Mouse (Mus musculus): Measurements from ENCODE around the gene Syt9. TPM values are rescaled to one million over a fixed set of nuclear protein-coding genes. Genes with fewer than 3 reads are reported as not detected.

Syt9 gene
- polyA plus RNA-seq, 1 experiment from 2014 or later: 5.1 TPM

GRCm38 (mm10) chr7:107567261-107567671, 196.7 kb downstream of the Syt9 start, which contains the start of gene Olfml1:
TSS of gene Olfml1 (plus strand) at chr7:107567446.
- no peaks in the 10 kb centered on the region for H3K27me3 ChIP-seq
- H3K4me3 ChIP-seq: no peak within 1 kb of the TSS
- WGBS: 64% methylated on average over 7 of the region's 7 CpGs
- no peak within 1 kb of the TSS for H3K9ac ChIP-seq (replicated peaks)
- H3K36me3 ChIP-seq: no peaks in the 10 kb centered on the region
- H3K4me2 ChIP-seq (replicated peaks): no peak within 1 kb of the TSS
- no peaks in the 10 kb centered on the region for H3K9me3 ChIP-seq
- ATAC-seq (ENCODE audit: low FRiP score, low read depth): no peak
- no peak within 1 kb of the TSS for H3K27ac ChIP-seq (replicated peaks)
- H3K4me1 ChIP-seq: no peaks in the 10 kb centered on the region

DNA sequence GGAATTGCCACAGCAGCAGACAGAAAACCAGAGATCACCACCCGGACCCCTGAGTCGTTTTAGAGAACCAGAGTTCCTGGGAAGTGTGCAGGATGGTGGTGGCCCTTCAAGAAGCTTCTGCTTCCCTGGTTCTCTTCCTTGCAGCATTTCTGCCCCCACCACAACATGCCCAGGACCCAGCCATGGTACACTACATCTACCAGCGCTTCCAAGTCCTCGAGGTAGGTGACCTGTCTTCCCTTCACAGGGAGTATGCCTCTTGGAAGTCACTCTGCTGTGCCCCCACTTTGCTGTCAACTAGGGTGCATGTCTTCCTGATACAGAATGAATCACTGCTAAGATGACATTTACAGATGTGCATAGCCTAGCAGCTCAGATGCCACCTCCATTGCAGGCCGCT, 197.1 kb downstream of the Syt9 start:
- H3K4me2 ChIP-seq (replicated peaks): no peak overlapping the region
- no peaks in the 10 kb centered on the region for H3K36me3 ChIP-seq
- WGBS: 80% methylated on average over 5 of the region's 5 CpGs
- H3K4me1 ChIP-seq: no peaks in the 10 kb centered on the region
- no peak overlapping the region for H3K9ac ChIP-seq (replicated peaks)
- no peak overlapping the region for H3K4me3 ChIP-seq
- no peaks in the 10 kb centered on the region for H3K9me3 ChIP-seq
- no peaks in the 10 kb centered on the region for H3K27me3 ChIP-seq
- H3K27ac ChIP-seq (replicated peaks): no peak overlapping the region
- ATAC-seq (ENCODE audit: low FRiP score, low read depth): no peak

DNA sequence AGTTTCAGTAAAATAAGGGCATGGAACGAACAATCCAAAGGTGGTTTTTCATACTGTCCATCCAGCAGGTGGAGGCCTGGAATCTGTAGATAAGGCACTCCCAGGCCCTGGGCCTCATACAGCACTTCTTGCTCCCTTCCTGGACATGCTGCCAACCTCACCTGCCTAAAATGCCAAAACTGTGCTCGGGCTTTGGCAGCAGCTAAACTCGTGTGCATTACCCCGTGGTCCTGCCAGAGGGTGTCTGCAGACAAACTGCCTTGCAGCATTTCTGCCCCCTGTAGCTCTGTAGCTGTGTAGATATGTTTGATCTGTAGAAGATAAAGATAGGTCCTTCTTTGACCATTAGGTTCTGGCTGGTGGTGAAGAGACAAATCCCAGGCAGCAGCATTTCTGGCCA, 198.4 kb downstream of the Syt9 start:
- Histone ChIP-seq H3K9me3 (no peaks in the 10 kb centered on the region), H3K4me1 (no peaks in the 10 kb centered on the region), H3K4me2 (replicated peaks) (no peak overlapping the region), H3K27ac (replicated peaks) (no peak overlapping the region), H3K9ac (replicated peaks) (no peak overlapping the region), H3K27me3 (no peaks in the 10 kb centered on the region), H3K36me3 (no peaks in the 10 kb centered on the region), H3K4me3 (no peak overlapping the region)
- 71% methylated on average over 4 of the region's 4 CpGs for WGBS
- ATAC-seq (ENCODE audit: low FRiP score, low read depth): no peak

GRCm38 (mm10) chr7:107573856-107574255, 203.3 kb downstream of the Syt9 start:
- Histone ChIP-seq H3K4me1 (no peaks in the 10 kb centered on the region), H3K4me3 (no peak overlapping the region), H3K27me3 (no peaks in the 10 kb centered on the region), H3K27ac (replicated peaks) (no peak overlapping the region), H3K9me3 (no peaks in the 10 kb centered on the region), H3K4me2 (replicated peaks) (no peak overlapping the region), H3K9ac (replicated peaks) (no peak overlapping the region), H3K36me3 (no peaks in the 10 kb centered on the region)
- no peak for ATAC-seq (ENCODE audit: low FRiP score, low read depth)
- 60% methylated on average over 2 of the region's 2 CpGs for WGBS

- H3K4me2 ChIP-seq (replicated peaks): no peak overlapping the region
- no peak for ATAC-seq (ENCODE audit: low FRiP score, low read depth)
- H3K27ac ChIP-seq (replicated peaks): no peak overlapping the region
- H3K4me3 ChIP-seq: no peak overlapping the region
- H3K36me3 ChIP-seq: no peaks in the 10 kb centered on the region
- no peaks in the 10 kb centered on the region for H3K27me3 ChIP-seq
- 78% methylated on average over 3 of the region's 3 CpGs for WGBS
- H3K9me3 ChIP-seq: no peaks in the 10 kb centered on the region
- no peak overlapping the region for H3K9ac ChIP-seq (replicated peaks)
- no peaks in the 10 kb centered on the region for H3K4me1 ChIP-seq
Measured at GRCm38 (mm10) chr7:107574276-107574675, 203.7 kb downstream of the Syt9 start.

DNA sequence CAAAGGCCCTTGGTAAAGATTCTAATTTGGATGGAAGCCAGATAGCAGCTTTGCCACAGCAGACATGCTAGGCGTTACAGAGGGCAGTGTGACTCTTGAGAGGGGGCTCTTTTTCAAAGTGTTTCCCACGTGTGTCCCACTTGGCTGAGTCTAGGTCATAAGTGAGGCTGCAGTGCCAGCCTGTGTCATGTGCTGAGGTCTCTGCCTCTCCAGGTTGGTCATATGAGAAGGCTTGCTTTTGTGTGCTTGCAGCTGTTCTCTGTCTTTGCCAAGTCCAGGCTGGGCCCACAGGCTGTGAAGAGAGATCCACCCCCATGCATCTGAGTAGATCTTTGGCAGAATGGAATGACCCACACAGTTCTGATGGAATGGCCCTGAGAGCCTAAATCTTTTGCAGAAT, 222.1 kb downstream of the Syt9 start:
- H3K9me3 ChIP-seq: no peaks in the 10 kb centered on the region
- no peak overlapping the region for H3K4me2 ChIP-seq (replicated peaks)
- H3K27ac ChIP-seq (replicated peaks): no peak overlapping the region
- no peaks in the 10 kb centered on the region for H3K36me3 ChIP-seq
- WGBS: 58% methylated on average over 2 of the region's 2 CpGs
- no peak for ATAC-seq (ENCODE audit: low FRiP score, low read depth)
- no peak overlapping the region for H3K9ac ChIP-seq (replicated peaks)
- H3K27me3 ChIP-seq: peaks cover 11% of the 10 kb centered on the region
- H3K4me3 ChIP-seq: no peak overlapping the region
- H3K4me1 ChIP-seq: 0 out of 2 replicates have a peak, but pooled peaks cover 2% of the 10 kb centered on the region

- WGBS: 33% methylated on average over 7 of the region's 7 CpGs
- no peak overlapping the region for H3K4me3 ChIP-seq
- H3K27me3 ChIP-seq: peaks cover 11% of the 10 kb centered on the region
- ATAC-seq (ENCODE audit: low FRiP score, low read depth): no peak
- H3K9me3 ChIP-seq: no peaks in the 10 kb centered on the region
- H3K36me3 ChIP-seq: no peaks in the 10 kb centered on the region
- no peak overlapping the region for H3K9ac ChIP-seq (replicated peaks)
- peak overlapping the region; percentile 78 for H3K4me2 ChIP-seq (replicated peaks)
- H3K27ac ChIP-seq (replicated peaks): no peak overlapping the region
- 0 out of 2 replicates have a peak, but pooled peaks cover 2% of the 10 kb centered on the region for H3K4me1 ChIP-seq
Measured at GRCm38 (mm10) chr7:107593904-107594303, 223.4 kb downstream of the Syt9 start.

DNA sequence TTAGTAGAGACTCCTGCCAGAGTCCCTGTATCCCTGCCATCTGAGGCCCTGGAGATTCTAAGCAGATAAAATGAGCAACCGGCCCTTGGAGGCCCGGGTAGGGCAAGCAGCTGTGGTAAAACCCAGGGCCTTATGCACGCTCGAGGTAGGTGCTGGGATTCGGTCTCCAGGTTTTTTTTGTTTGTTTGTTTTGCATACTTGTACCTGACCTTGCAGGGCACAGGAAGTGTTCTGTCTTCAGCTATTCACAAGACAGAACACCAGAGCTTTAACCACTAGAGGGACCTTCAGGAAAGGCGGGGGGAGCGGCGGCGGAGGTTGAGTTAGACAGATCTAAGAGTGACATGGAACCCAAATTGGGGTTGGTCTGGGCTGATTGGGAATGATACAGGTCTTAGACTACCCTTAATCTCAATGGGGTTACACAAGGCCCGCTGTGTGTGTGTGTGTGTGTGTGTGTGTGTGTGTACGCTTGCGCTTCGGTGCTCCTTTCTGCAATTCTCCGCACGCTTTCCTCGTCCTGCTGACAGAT, 223.9 kb downstream of the Syt9 start:
- Histone ChIP-seq H3K4me1 (0 out of 2 replicates have a peak, but pooled peaks cover 2% of the 10 kb centered on the region), H3K27ac (replicated peaks) (no peak overlapping the region), H3K4me2 (replicated peaks) (peak overlapping the region; percentile 78), H3K9ac (replicated peaks) (peak overlapping the region; percentile 50), H3K9me3 (no peaks in the 10 kb centered on the region), H3K4me3 (peak overlapping the region; percentile 49), H3K36me3 (no peaks in the 10 kb centered on the region), H3K27me3 (peaks cover 11% of the 10 kb centered on the region)
- 2% methylated on average over 16 of the region's 16 CpGs for WGBS
- peak; percentile 81 for ATAC-seq (ENCODE audit: low FRiP score, low read depth)

DNA sequence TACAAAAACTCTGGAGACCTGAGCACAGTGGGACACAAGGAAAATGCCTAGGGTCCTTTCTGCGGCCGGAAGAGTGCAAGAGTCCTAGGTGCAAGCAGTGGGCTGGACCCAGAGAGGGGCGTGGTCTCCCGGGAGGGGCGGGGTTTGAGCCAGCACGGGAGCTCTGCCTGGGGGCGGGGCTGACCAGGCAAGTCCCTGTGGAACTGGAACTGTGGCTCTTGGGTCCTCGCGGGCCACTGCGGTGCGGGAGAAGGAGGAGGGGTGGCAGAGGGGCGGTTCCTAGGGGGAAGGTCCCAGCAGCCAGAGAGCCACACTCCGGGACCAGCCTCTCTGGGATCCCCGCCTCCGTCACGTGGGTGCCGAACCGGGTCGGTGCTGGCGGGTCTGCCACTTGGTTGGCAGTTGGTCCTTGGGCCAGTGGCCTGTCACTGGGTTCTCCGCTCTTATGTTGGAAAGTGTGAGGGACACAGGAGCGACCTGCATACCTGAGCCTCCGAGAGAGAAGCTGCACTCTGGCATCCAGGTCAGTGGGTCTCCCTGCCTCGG, 224.4 kb downstream of the Syt9 start, which contains the start of gene Ppfibp2:
Gene Ppfibp2, plus strand, starts transcription at position 351 of the 546 bp plus-strand sequence.
- Histone ChIP-seq H3K27me3 (peaks cover 11% of the 10 kb centered on the region), H3K9me3 (no peaks in the 10 kb centered on the region), H3K4me3 (peak within 1 kb of the TSS; percentile 49), H3K9ac (replicated peaks) (peak within 1 kb of the TSS; percentile 50), H3K27ac (replicated peaks) (no peak within 1 kb of the TSS), H3K4me2 (replicated peaks) (peak within 1 kb of the TSS; percentile 78), H3K36me3 (no peaks in the 10 kb centered on the region), H3K4me1 (0 out of 2 replicates have a peak, but pooled peaks cover 2% of the 10 kb centered on the region)
- ATAC-seq (ENCODE audit: low FRiP score, low read depth): peak; percentile 96
- WGBS: under 1% methylated on average over 23 of the region's 24 CpGs

GRCm38 (mm10) chr7:107595426-107595825, 224.9 kb downstream of the Syt9 start:
- H3K4me3 ChIP-seq: peak overlapping the region; percentile 49
- H3K4me2 ChIP-seq (replicated peaks): peak overlapping the region; percentile 78
- WGBS: 14% methylated on average over 13 of the region's 13 CpGs
- no peaks in the 10 kb centered on the region for H3K9me3 ChIP-seq
- no peak overlapping the region for H3K9ac ChIP-seq (replicated peaks)
- no peak overlapping the region for H3K27ac ChIP-seq (replicated peaks)
- H3K27me3 ChIP-seq: peaks cover 11% of the 10 kb centered on the region
- no peak for ATAC-seq (ENCODE audit: low FRiP score, low read depth)
- no peaks in the 10 kb centered on the region for H3K36me3 ChIP-seq
- H3K4me1 ChIP-seq: 0 out of 2 replicates have a peak, but pooled peaks cover 2% of the 10 kb centered on the region

- peaks cover 11% of the 10 kb centered on the region for H3K27me3 ChIP-seq
- H3K9me3 ChIP-seq: no peaks in the 10 kb centered on the region
- ATAC-seq (ENCODE audit: low FRiP score, low read depth): no peak
- no peak overlapping the region for H3K4me3 ChIP-seq
- H3K27ac ChIP-seq (replicated peaks): no peak overlapping the region
- no peak overlapping the region for H3K4me2 ChIP-seq (replicated peaks)
- H3K4me1 ChIP-seq: 0 out of 2 replicates have a peak, but pooled peaks cover 2% of the 10 kb centered on the region
- no peaks in the 10 kb centered on the region for H3K36me3 ChIP-seq
- no peak overlapping the region for H3K9ac ChIP-seq (replicated peaks)
Measured at GRCm38 (mm10) chr7:107596753-107597152, 226.2 kb downstream of the Syt9 start.

- Histone ChIP-seq H3K9ac (replicated peaks) (no peak overlapping the region), H3K27ac (replicated peaks) (no peak overlapping the region), H3K9me3 (no peaks in the 10 kb centered on the region), H3K4me2 (replicated peaks) (no peak overlapping the region), H3K36me3 (no peaks in the 10 kb centered on the region), H3K4me1 (0 out of 2 replicates have a peak, but pooled peaks cover 2% of the 10 kb centered on the region), H3K27me3 (peaks cover 11% of the 10 kb centered on the region), H3K4me3 (no peak overlapping the region)
- 90% methylated on average over 3 of the region's 3 CpGs for WGBS
- no peak for ATAC-seq (ENCODE audit: low FRiP score, low read depth)
Measured at GRCm38 (mm10) chr7:107597956-107598355, 227.4 kb downstream of the Syt9 start.
